Mouse (Mus musculus) heart, postnatal 0 days (tissue): ENCODE results near the gene Btbd17.

Experiments used
- CTCF ChIP-seq: IDR thresholded peaks from 2 replicates; pipeline ENCODE4 v1.5.1; 2016; ENCODE audit warnings: antibody characterized with exemption, control low read depth, low read depth
- EP300 ChIP-seq: IDR thresholded peaks from 2 replicates; pipeline ENCODE4 v1.6.1; 2016; ENCODE audit warnings: antibody characterized with exemption, low read depth

- TF ChIP-seq EP300 (no peak), CTCF (no peak)
Measured at GRCm38 (mm10) chr11:114818185-114818584, 22.4 kb upstream of the Btbd17 start.
